In genomic region chr7:133382032-133382712, GRCm38 (mm10) we compare ENCODE assay signal across 14 mouse cellular contexts.
DNase-seq lines count a peak whose midpoint lies in the region; ATAC-seq and TF ChIP-seq lines count a peak whose summit lies in the region.
"Had no signal": no experiment of that assay in that cellular context is flagged by ENCODE, and none has a peak within 500 bp of the region (broad histone marks: within the 10 kb centered on the region; RNA-seq: fewer than 3 reads in every experiment).

No protein-coding gene starts in this region.

- TF ChIP-seq CTCF in stomach, postnatal 0 days (IDR thresholded peaks at IDR 0.05; ENCODE audit: low read depth): no peak

- no peaks in the 10 kb centered on the region for H3K36me3 ChIP-seq in heart, embryonic 11.5 days (ENCODE audit: control insufficient read depth, insufficient read depth, low read length)
- no peaks in the 10 kb centered on the region for H3K36me3 ChIP-seq in lung, embryonic 16.5 days (ENCODE audit: control insufficient read depth, insufficient read depth, low read length)
- no peaks in the 10 kb centered on the region for H3K36me3 ChIP-seq in stomach, postnatal 0 days (ENCODE audit: control insufficient read depth, insufficient read depth, low read length)
- H3K36me3 ChIP-seq in liver, embryonic 12.5 days: no peaks in the 10 kb centered on the region

- H3K9me3 ChIP-seq in heart, embryonic 11.5 days (replicated peaks; ENCODE audit: control insufficient read depth, low read length): no peaks in the 10 kb centered on the region
- H3K9me3 ChIP-seq in lung, embryonic 16.5 days (ENCODE audit: control insufficient read depth, low read length): no peaks in the 10 kb centered on the region
- H3K9me3 ChIP-seq in stomach, postnatal 0 days (ENCODE audit: control insufficient read depth, low read length): no peaks in the 10 kb centered on the region
- H3K9me3 ChIP-seq in liver, embryonic 12.5 days (replicated peaks): no peaks in the 10 kb centered on the region

- no peak overlapping the region for H3K4me2 ChIP-seq in heart, embryonic 11.5 days
- H3K4me2 ChIP-seq in lung, embryonic 16.5 days (ENCODE audit: low read depth, low read length): no peak overlapping the region
- no peak overlapping the region for H3K4me2 ChIP-seq in stomach, postnatal 0 days (replicated peaks; ENCODE audit: low read depth)
- H3K4me2 ChIP-seq in liver, embryonic 12.5 days: no peak overlapping the region
- H3K4me2 ChIP-seq: midbrain, embryonic 11.5 days had no signal

- H3K27me3 ChIP-seq in heart, embryonic 11.5 days (ENCODE audit: control insufficient read depth, insufficient read depth, low read length): no peaks in the 10 kb centered on the region
- H3K27me3 ChIP-seq in lung, embryonic 16.5 days (ENCODE audit: control insufficient read depth, insufficient read depth, low read depth, low read length): no peaks in the 10 kb centered on the region
- H3K27me3 ChIP-seq in stomach, postnatal 0 days (ENCODE audit: control insufficient read depth, insufficient read depth, low read length): no peaks in the 10 kb centered on the region
- no peaks in the 10 kb centered on the region for H3K27me3 ChIP-seq in liver, embryonic 12.5 days (replicated peaks)

- no peak overlapping the region for H3K27ac ChIP-seq in heart, embryonic 11.5 days (ENCODE audit: low read depth, low read length)
- H3K27ac ChIP-seq in lung, embryonic 16.5 days (ENCODE audit: low read length): no peak overlapping the region
- H3K27ac ChIP-seq in stomach, postnatal 0 days (replicated peaks): no peak overlapping the region
- H3K27ac ChIP-seq in liver, embryonic 12.5 days: no peak overlapping the region
- H3K27ac ChIP-seq: hindbrain, postnatal 0 days had no signal

- H3K4me3 ChIP-seq in heart, embryonic 11.5 days (ENCODE audit: low read depth, low read length): no peak overlapping the region
- H3K4me3 ChIP-seq in lung, embryonic 16.5 days (ENCODE audit: low read length): no peak overlapping the region
- no peak overlapping the region for H3K4me3 ChIP-seq in stomach, postnatal 0 days (ENCODE audit: low read depth, low read length)
- no peak overlapping the region for H3K4me3 ChIP-seq in liver, embryonic 12.5 days

- intact Hi-C loops in heart, postnatal 10 days (cut with DNase I): no loop called here

- no peak overlapping the region for H3K9ac ChIP-seq in heart, embryonic 11.5 days (ENCODE audit: low read depth, low read length)
- H3K9ac ChIP-seq in lung, embryonic 16.5 days (ENCODE audit: low read length): no peak overlapping the region
- no peak overlapping the region for H3K9ac ChIP-seq in stomach, postnatal 0 days (ENCODE audit: low read length)
- H3K9ac ChIP-seq in liver, embryonic 12.5 days: no peak overlapping the region

- peak; percentile 7 to 12 for DNase-seq in heart, postnatal 10 days
- DNase-seq in lung, postnatal 10 days: no peak
- DNase-seq in ZHBTc4 (ENCODE audit: low read depth, low spot score): peak; percentile 65
- peak; percentile 28 for DNase-seq in stomach, postnatal 0 days (ENCODE audit: low spot score)
- DNase-seq: cerebellum, adult 9-11 months; liver; lung, postnatal 14 days; right cerebral cortex, postnatal 14 days; thymus, postnatal 14 days had no signal

- peaks cover 3% of the 10 kb centered on the region; the same call in 1 of the 2 replicates for H3K4me1 ChIP-seq in heart, embryonic 11.5 days (ENCODE audit: control insufficient read depth, insufficient read depth, low read length)
- H3K4me1 ChIP-seq in lung, embryonic 16.5 days (replicated peaks; ENCODE audit: control insufficient read depth, insufficient read depth, low read length): peaks cover 17% of the 10 kb centered on the region
- no peaks in the 10 kb centered on the region for H3K4me1 ChIP-seq in stomach, postnatal 0 days (replicated peaks; ENCODE audit: control insufficient read depth, insufficient read depth)
- 0 out of 2 replicates have a peak, but pooled peaks cover 4% of the 10 kb centered on the region for H3K4me1 ChIP-seq in liver, embryonic 12.5 days

- no peak for TF ChIP-seq EP300 in stomach, postnatal 0 days (optimal IDR thresholded peaks at IDR 0.05)

- no peak for ATAC-seq in heart, embryonic 11.5 days (replicated peaks; ENCODE audit: insufficient number of reproducible peaks, low FRiP score, low TSS enrichment)
- ATAC-seq in lung, embryonic 16.5 days (ENCODE audit: low read depth): 0 out of 2 replicates have a peak, but pooled peaks have one; percentile 21
- peak; percentile 74 for ATAC-seq in stomach, postnatal 0 days (ENCODE audit: low FRiP score, low TSS enrichment)
- ATAC-seq in liver, embryonic 12.5 days: no peak
- ATAC-seq: hindbrain, postnatal 0 days had no signal

- 43% methylated on average over 7 of the region's 7 CpGs for WGBS in heart, embryonic 11.5 days (ENCODE audit: insufficient replicate concordance)
- WGBS in lung, embryonic 16.5 days: 46% methylated on average over 7 of the region's 7 CpGs
- WGBS in stomach, postnatal 0 days: 48% methylated on average over 7 of the region's 7 CpGs
- 28% methylated on average over 7 of the region's 7 CpGs for WGBS in liver, embryonic 12.5 days (ENCODE audit: insufficient replicate concordance)

Comparison
In these comparisons a context has a peak if more than half of its experiments do, and no peak if none do; other contexts are left out.
1. ATAC-seq: peak in lung, embryonic 16.5 days (single experiment) and stomach, postnatal 0 days (single experiment); none in heart, embryonic 11.5 days (single experiment) and liver, embryonic 12.5 days (single experiment).